Mouse (Mus musculus) E14TG2a.4 (cell line): ENCODE results near the gene Sh2d1b2.

Source experiments
- CTCF ChIP-seq: conservative IDR thresholded peaks from 2 replicates; pipeline ENCODE4 v1.5.1; 2014; ENCODE audit warnings: low read length
- NANOG ChIP-seq: IDR thresholded peaks from 2 replicates; pipeline ENCODE4 v1.6.1; 2014; ENCODE audit warnings: borderline replicate concordance, low read length, mixed read lengths
- POU5F1 ChIP-seq: IDR thresholded peaks from 2 replicates; pipeline ENCODE4 v1.6.1; 2014; ENCODE audit warnings: low read length, borderline replicate concordance

DNA sequence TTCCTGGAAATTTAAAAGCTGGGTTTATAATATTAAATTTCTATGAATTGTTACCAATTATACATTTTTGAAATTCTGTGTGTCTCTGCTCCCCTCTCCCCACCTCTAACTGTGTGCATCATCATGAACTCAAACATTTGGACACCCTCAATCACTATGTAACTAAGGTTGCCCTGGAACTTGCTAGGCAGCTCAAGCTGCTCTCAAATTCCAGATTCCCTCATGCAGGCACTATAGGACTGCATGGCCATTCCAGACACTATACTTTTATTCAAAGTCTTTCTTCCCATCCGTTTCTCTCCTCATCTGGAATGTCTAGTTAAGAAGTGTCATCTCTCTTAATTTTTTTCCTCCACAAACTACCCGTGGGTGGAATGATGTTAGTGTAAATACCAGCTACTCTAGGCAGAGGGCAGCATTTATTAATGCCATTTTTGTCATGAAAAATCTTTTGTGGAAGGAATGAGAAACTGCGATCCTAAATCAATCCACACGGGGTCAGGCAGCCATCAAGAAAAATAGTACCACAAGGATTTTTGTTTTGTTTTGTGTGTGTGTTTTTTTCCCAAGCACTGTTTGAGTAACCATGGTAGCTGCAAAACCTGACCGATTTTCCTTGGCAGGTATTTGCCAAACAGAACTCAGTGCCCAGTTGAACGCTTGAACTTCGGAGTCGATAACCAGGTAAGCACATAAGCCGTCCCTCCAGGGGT, 59.8 kb downstream of the Sh2d1b2 start:
- TF ChIP-seq CTCF (peak; percentile 35), POU5F1 (no peak), NANOG (no peak)
